Mouse (Mus musculus): Measurements from ENCODE around the gene Nab2.

DNA sequence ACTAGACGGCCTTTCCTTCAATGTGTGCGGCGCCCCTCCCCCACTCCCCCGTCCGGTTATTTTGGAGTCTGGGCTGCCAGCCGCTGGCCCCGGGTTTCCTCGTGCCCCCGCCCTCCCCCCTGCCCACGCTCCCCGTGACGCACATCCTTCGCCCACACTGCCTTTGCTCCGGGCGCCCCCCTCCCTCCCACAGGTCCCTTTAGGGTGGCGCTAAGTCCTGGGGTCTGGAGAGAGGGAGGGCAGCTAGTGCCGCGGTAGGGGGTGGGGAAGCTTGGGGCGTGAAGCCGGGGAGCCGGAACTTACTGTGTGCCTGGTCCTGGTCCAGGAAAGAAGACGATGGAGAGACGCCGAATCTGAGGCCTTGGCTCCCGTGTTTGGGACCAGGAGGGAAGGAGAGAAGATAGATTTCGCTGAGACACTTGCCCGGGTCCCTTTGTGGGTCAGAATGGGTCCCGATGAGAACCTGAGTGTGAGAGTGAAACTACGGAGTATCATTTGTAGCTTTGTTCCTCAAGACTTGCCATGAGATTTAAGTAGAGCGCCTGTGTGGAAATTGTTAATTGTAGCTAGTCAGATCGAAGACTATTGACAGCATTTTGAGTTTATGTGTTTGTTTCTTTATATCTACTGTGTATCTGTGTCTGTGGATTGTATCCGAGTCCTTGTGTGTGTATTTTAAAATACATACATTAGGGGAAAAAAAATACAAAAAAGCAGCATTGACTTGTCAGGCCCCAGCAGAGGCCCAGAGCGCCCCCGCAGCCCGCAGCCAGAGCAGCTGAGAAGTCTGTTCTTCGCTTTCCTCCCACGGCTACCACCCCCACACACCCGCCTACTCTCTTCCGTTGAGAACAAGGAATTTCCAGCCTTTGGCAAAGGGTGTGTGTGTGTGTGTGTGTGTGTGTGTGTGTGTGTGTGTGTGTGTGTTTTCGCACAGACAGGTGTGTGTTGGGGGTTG is at the start of gene Nab2:
- TF ChIP-seq CTCF (IDR thresholded peaks at IDR 0.05; ENCODE audit: insufficient read depth, low read depth, low read length) (no peak), POLR2A (IDR thresholded peaks at IDR 0.05; ENCODE audit: insufficient read depth, low read depth, low read length) (no peak)

Data from olfactory bulb, adult 2 months (tissue).